Mouse (Mus musculus) fat pad, adult 2 months (tissue): ENCODE data around the gene Lrch1.

ENCODE experiments used
- DNase-seq: peaks from one replicate; pipeline ENCODE4 v3.0.0-alpha.2; 2011; ENCODE audit warnings: low read depth, low spot score; ENCODE audit errors: extremely low read depth

Gene Lrch1

DNA sequence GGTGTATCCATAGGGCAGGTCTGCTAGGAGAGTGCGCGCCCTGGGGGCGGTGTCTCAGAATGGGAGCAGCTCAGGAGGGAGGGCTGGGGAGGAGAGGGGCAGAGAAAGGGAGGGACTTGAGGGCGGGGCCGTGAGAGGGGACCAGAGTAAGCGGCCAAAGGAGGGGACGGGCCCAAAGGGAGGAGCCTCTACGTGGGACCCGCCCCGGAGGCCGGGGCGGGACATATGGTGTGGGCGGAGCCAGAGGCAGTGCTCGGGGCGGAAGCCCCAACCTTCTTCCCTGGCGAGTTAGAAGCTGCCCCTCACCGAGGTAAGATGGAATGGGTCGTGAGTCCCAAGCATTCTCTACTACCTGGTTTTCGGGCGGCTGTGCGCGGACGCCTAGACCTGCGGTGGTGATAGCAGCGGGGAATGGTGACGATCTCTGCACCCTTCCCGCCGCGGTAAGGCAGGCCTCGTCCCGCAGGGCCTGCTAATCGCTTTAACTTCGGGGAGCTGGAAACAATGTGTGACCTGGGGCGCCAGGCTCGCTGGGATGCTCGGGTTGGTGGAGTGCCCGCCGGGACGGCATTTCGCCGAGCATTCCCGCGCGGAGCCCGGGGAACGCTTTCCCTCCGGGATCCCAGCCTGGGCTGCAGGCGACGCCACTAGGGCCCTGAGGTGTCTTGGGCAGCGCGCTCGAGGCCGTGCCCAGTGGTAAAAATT lies 215.4 kb downstream of the Lrch1 start, which contains the start of gene Esd:
Gene Esd, plus strand, starts transcription at position 219 of the 705 bp plus-strand sequence.
- peak; percentile 11 for DNase-seq

DNA sequence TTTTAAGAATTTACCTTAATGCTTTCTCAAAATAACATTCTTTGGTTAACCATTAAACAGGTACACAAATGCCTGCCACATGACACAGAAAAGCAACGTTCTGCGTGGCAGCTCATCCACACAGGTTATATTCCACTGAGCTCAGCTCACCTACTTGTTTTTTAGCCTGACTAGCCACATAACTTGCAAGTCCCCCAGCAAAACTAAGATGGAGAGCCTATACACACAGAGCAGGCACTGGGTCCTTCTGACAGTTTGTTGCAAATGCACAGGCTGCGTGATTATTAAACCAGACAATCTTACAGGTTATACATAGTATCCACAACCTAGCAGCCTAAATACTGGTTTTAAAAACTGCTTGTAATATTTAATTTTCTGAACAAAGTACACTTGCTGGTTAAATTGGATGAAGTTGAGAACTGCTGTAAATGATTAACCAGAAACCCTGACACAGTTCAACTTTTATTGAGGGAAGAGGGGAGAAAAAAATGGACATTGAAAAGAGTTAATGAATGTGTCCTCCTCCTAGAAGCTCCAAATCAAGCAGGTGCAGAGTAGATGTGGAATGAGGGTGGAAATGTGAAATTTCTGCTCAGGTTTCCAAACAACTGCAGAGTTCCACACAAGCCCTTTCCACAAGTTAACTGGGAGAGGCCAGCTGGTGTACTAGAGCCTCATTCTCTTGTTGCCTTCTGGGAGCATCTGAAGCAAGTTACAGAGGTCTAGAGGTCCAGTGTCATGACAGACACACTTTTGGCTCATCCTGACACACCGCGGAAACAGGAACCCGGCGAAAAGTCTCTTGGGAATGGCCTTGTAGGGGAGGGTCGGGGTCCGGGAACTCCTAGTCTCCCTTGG lies 216.2 kb downstream of the Lrch1 start:
- DNase-seq = no peak

DNA sequence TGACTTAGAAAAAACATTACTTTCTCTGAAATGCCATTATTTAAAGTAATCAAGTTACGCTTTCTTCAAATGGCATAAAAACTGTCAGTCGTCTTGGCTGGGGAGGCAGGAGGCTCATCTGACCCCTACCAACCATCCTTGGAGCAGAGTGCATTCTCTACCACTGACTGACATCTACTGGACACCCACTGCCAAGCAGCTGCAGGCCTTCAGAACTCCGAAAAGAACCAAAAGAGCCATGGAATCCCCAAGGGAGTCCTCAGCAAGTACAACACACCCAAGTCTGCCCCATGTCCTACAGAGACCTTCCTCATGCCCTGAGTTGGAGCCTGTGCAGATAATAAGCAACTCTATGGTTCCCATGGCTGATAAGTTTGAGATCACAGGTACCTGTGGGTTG lies 224.1 kb downstream of the Lrch1 start:
- DNase-seq = no peak

DNA sequence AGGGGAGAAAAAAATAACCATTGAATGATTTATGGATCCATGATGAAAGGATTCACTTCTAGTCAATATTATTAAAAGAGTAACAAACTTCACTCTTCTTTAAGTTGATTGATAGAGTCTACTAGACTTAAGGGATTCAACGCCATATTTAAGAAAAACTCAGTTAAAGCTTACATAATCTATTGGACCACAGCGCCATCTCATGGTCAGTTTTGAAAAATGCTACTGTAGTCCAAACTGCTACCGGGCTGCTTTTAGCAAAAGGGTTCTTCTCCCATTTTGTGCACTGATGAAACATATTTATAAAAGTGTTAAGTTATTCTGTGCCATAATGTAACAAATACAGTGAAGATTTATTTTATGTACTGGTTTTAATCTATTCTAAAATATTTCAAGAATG lies 238.6 kb downstream of the Lrch1 start:
- DNase-seq = no peak
